Mouse (Mus musculus): ENCODE results near the gene Specc1l. TPM values are rescaled to one million over a fixed set of nuclear protein-coding genes. Genes with fewer than 3 reads are reported as not detected.

Specc1l gene
- total and polyA plus RNA-seq, 2 experiments from 2014 or later = 21.4 to 64.5 TPM

DNA sequence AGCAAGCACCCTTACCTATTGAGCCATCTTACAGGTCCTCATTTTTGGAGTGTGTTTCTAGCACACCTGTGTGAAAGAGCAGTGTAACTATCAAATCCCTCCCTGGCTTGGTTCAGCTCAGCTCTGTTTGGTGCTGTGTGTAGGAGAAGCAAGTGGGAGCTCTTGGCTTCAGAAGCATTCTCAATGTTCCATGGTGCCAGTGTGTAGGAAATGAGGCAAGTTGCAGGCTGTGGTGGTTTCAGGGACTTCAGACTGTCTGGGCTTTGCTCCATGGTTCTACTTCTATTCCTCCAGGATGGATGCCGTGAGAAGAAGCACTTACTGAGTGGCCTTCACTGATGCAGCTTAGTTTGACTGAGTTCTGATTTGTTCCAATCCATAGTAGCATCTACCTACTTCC, 14.1 kb upstream of the Specc1l start:
- H3K4me2 ChIP-seq (ENCODE audit: low read depth) = no peak overlapping the region
- H3K27me3 ChIP-seq (ENCODE audit: insufficient read depth, low read length) = no peaks in the 10 kb centered on the region
- no peaks in the 10 kb centered on the region for H3K36me3 ChIP-seq (ENCODE audit: insufficient read depth)
- 86% methylated on average over 1 of the region's 1 CpGs for WGBS
- no peak overlapping the region for H3K27ac ChIP-seq (ENCODE audit: low read depth, low read length)
- H3K4me3 ChIP-seq (ENCODE audit: low read depth, low read length) = no peak overlapping the region
- no peak for TF ChIP-seq CTCF (IDR thresholded peaks at IDR 0.05; ENCODE audit: low read depth)
- H3K4me1 ChIP-seq (ENCODE audit: insufficient read depth) = no peaks in the 10 kb centered on the region
- no peak overlapping the region for H3K9ac ChIP-seq
- ATAC-seq (no peak), DNase-seq (no peak)
- no peaks in the 10 kb centered on the region for H3K9me3 ChIP-seq (ENCODE audit: low read length)

DNA sequence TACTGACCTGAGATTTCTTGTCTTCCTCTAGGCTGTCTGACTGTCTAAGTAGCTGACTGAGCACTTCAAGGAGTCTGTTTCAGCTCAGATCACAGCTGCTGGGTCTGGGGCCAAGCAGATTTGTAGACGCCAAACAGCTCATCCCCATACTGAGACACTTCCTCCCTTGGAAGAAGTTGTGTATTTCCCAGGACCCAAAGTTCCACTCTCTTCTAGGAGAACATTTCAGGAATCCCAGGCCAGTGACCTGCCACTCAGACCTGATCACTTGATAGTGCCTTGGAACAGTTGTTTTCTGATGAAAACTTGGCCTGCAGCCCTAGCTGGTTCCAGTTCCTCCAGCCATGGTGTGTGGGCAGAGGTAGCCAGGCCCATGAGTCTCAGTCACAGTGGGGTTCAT, 11.1 kb upstream of the Specc1l start:
- Histone ChIP-seq H3K4me1 (ENCODE audit: insufficient read depth) (no peaks in the 10 kb centered on the region), H3K9me3 (ENCODE audit: low read length) (no peaks in the 10 kb centered on the region), H3K27ac (ENCODE audit: low read depth, low read length) (no peak overlapping the region), H3K27me3 (ENCODE audit: insufficient read depth, low read length) (no peaks in the 10 kb centered on the region), H3K4me3 (ENCODE audit: low read depth, low read length) (no peak overlapping the region), H3K36me3 (ENCODE audit: insufficient read depth) (no peaks in the 10 kb centered on the region), H3K4me2 (ENCODE audit: low read depth) (no peak overlapping the region), H3K9ac (no peak overlapping the region)
- no peak for TF ChIP-seq CTCF (IDR thresholded peaks at IDR 0.05; ENCODE audit: low read depth)
- ATAC-seq (no peak), DNase-seq (no peak)
- WGBS = 81% methylated on average over 1 of the region's 1 CpGs

DNA sequence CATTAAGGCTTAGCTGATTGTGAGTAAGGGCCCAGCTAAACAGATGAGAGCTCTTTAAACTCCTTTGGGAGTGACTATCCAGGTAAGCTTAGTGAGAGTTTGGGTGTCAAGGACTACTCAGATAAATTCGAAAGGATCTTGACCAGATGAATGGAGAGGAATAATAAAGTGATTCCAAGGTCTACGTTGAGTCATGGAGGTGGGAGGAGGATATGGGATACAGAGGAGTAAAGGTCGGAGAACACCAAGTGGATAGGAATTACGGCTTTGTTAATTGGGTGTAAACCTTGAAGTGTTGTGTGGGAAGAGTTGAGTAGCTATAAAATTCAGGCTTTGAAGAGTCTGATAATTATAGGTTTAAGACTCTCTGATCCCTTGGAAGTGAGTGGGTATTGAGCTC, 5.7 kb upstream of the Specc1l start:
- Histone ChIP-seq H3K36me3 (ENCODE audit: insufficient read depth) (no peaks in the 10 kb centered on the region), H3K9ac (no peak overlapping the region), H3K9me3 (ENCODE audit: low read length) (no peaks in the 10 kb centered on the region), H3K4me1 (ENCODE audit: insufficient read depth) (no peaks in the 10 kb centered on the region), H3K4me2 (ENCODE audit: low read depth) (no peak overlapping the region), H3K27me3 (ENCODE audit: insufficient read depth, low read length) (no peaks in the 10 kb centered on the region), H3K4me3 (ENCODE audit: low read depth, low read length) (no peak overlapping the region), H3K27ac (ENCODE audit: low read depth, low read length) (no peak overlapping the region)
- DNase-seq = no peak
- no peak for ATAC-seq
- 82% methylated on average over 4 of the region's 4 CpGs for WGBS
- TF ChIP-seq CTCF (IDR thresholded peaks at IDR 0.05; ENCODE audit: low read depth) = no peak

DNA sequence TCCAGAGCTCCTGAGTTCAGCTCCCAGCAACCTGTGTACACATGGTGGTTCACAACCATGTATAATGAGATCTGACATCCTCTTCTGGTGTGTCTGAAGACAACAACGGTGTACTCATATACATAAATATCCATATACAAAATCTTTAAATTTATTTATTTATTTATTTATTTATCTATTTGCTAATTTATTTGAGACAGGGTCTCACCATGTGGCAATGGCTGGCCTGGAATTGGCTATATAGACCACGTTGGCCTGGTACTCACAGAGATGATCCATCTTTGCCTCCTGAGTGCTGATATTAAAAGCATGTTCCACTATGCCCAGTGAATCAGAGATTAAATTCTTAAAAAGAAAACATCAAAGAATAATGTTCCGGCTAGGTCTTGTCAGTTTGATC, 1.0 kb upstream of the Specc1l start:
- no peak for DNase-seq
- no peaks in the 10 kb centered on the region for H3K9me3 ChIP-seq (ENCODE audit: low read length)
- no peaks in the 10 kb centered on the region for H3K36me3 ChIP-seq (ENCODE audit: insufficient read depth)
- ATAC-seq = no peak
- TF ChIP-seq CTCF (IDR thresholded peaks at IDR 0.05; ENCODE audit: low read depth) = no peak
- no peak overlapping the region for H3K9ac ChIP-seq
- no peak overlapping the region for H3K4me2 ChIP-seq (ENCODE audit: low read depth)
- H3K27me3 ChIP-seq (ENCODE audit: insufficient read depth, low read length) = no peaks in the 10 kb centered on the region
- H3K4me1 ChIP-seq (ENCODE audit: insufficient read depth) = no peaks in the 10 kb centered on the region
- WGBS = 95% methylated on average over 3 of the region's 3 CpGs
- H3K4me3 ChIP-seq (ENCODE audit: low read depth, low read length) = no peak overlapping the region
- no peak overlapping the region for H3K27ac ChIP-seq (ENCODE audit: low read depth, low read length)

DNA sequence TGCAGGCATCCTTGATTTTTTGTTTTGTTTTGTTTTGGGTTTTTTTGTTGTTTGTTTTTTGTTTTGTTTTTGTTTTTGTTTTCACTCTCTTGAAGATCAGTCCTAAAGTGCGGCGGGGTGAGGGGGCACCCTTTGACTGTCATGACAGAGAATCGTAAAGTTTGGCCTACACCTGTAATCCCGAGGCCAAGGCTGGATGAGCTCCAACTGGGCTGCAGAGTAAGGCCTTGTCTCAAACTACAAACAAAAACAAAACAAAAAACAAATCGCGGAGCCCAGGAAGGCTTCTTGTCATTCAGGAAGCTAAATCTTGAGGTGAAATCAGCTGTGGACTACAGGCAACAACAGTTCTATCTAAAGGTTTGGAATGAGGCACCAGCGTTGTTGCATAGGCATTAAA, 1.1 kb downstream of the Specc1l start:
- H3K27ac ChIP-seq (ENCODE audit: low read depth, low read length) = peak overlapping the region; percentile 99
- no peaks in the 10 kb centered on the region for H3K9me3 ChIP-seq (ENCODE audit: low read length)
- no peaks in the 10 kb centered on the region for H3K36me3 ChIP-seq (ENCODE audit: insufficient read depth)
- H3K4me3 ChIP-seq (ENCODE audit: low read depth, low read length) = peak overlapping the region; percentile 84
- 17% methylated on average over 7 of the region's 7 CpGs for WGBS
- H3K27me3 ChIP-seq (ENCODE audit: insufficient read depth, low read length) = no peaks in the 10 kb centered on the region
- TF ChIP-seq CTCF (IDR thresholded peaks at IDR 0.05; ENCODE audit: low read depth) = no peak
- no peaks in the 10 kb centered on the region for H3K4me1 ChIP-seq (ENCODE audit: insufficient read depth)
- peak overlapping the region; percentile 65 for H3K4me2 ChIP-seq (ENCODE audit: low read depth)
- ATAC-seq (no peak), DNase-seq (peak; percentile 36)
- peak overlapping the region; percentile 94 for H3K9ac ChIP-seq

DNA sequence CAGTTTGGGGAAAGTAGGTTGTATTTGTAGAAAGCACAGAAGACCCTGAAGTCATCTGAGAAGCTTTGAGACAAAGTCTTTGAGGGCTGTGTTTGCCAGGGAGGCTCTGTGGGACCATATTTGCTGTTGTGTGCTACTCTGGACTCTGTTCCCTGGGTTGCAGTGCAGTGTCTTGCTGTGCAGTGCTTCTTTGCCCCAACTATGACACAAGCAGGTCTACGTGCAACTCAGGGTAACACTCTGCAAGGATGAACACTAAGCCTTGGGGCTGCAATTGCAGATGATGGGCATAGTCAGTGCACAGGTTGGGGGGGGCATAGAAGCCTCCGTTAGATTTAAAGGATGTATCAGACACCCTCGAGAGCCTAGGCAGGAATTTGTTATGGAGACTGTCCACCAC, 8.8 kb downstream of the Specc1l start:
- WGBS = 94% methylated on average over 3 of the region's 3 CpGs
- no peak for TF ChIP-seq CTCF (IDR thresholded peaks at IDR 0.05; ENCODE audit: low read depth)
- no peak overlapping the region for H3K4me2 ChIP-seq (ENCODE audit: low read depth)
- no peak overlapping the region for H3K4me3 ChIP-seq (ENCODE audit: low read depth, low read length)
- no peak overlapping the region for H3K27ac ChIP-seq (ENCODE audit: low read depth, low read length)
- no peak for ATAC-seq
- H3K27me3 ChIP-seq (ENCODE audit: insufficient read depth, low read length) = no peaks in the 10 kb centered on the region
- no peak for DNase-seq
- H3K4me1 ChIP-seq (ENCODE audit: insufficient read depth) = no peaks in the 10 kb centered on the region
- H3K36me3 ChIP-seq (ENCODE audit: insufficient read depth) = no peaks in the 10 kb centered on the region
- H3K9me3 ChIP-seq (ENCODE audit: low read length) = no peaks in the 10 kb centered on the region
- H3K9ac ChIP-seq = no peak overlapping the region

DNA sequence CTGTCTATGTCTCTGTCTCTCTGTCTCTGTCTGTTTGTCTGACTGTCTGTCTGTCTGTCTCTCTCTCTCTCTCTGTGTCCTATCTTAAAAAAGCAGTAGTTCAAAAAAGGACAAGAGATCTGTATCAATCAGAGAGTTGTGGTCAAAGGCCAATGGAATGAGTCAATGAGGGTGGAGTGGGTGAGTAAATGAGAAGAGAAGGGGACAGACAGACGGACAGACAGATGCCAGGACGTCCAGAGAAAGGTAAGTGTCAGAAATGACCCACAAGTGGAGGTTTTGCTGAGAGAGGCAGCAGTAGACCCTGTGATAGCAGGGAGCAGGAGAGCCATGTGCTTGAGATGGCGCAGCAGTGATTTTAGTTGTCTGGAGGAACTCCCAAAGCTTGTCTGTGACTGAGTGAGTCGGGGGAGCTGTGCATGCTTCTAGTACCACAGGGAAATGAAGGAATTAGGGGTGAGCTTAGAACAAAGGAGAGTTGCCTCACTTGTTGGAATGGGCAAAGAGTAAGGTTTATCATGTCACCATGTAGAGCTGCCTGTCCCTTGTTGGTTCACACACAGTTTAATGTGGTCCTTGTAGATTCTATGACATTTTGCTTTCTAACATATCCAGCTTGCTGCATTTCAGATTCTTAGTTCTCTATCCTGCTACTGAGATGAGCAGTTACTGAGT, 10.2 kb downstream of the Specc1l start:
- H3K27me3 ChIP-seq (ENCODE audit: insufficient read depth, low read length) = no peaks in the 10 kb centered on the region
- WGBS = 64% methylated on average over 4 of the region's 4 CpGs
- no peak overlapping the region for H3K9ac ChIP-seq
- no peaks in the 10 kb centered on the region for H3K36me3 ChIP-seq (ENCODE audit: insufficient read depth)
- H3K4me3 ChIP-seq (ENCODE audit: low read depth, low read length) = no peak overlapping the region
- H3K9me3 ChIP-seq (ENCODE audit: low read length) = no peaks in the 10 kb centered on the region
- H3K4me2 ChIP-seq (ENCODE audit: low read depth) = no peak overlapping the region
- TF ChIP-seq CTCF (IDR thresholded peaks at IDR 0.05; ENCODE audit: low read depth) = no peak
- no peaks in the 10 kb centered on the region for H3K4me1 ChIP-seq (ENCODE audit: insufficient read depth)
- DNase-seq = no peak
- no peak for ATAC-seq
- no peak overlapping the region for H3K27ac ChIP-seq (ENCODE audit: low read depth, low read length)
